Comparison of ENCODE assay signal across 16 mouse cellular contexts in genomic region chr19:33380825-33381224, GRCm38 (mm10).
"Had no signal": no experiment of that assay in that cellular context is flagged by ENCODE, and none has a peak within 500 bp of the region (broad histone marks: within the 10 kb centered on the region; RNA-seq: fewer than 3 reads in every experiment).

No protein-coding gene starts in this region.

- H3K27me3 ChIP-seq: limb, embryonic 12.5 days; liver, embryonic 13.5 days; lung, embryonic 15.5 days had no signal

- DNase-seq: kidney, adult 18-20 months; kidney, postnatal 10 days; kidney, postnatal 4 days; liver; liver, embryonic 13.5 days; liver, postnatal 0 days; lung, postnatal 14 days; right cerebral cortex, adult 18-20 months; right cerebral cortex, postnatal 25 days; thymus, postnatal 4 days had no signal

- H3K4me1 ChIP-seq: limb, embryonic 12.5 days; liver, embryonic 13.5 days; lung, embryonic 15.5 days; megakaryocyte, embryonic 14.5 days had no signal

- H3K9me3 ChIP-seq: limb, embryonic 12.5 days; liver, embryonic 13.5 days; lung, embryonic 15.5 days; megakaryocyte, embryonic 14.5 days had no signal

- H3K36me3 ChIP-seq: limb, embryonic 12.5 days; liver, embryonic 13.5 days; lung, embryonic 15.5 days had no signal

- H3K9ac ChIP-seq: limb, embryonic 12.5 days; liver, embryonic 13.5 days; liver, postnatal 0 days; lung, embryonic 15.5 days had no signal

- H3K4me3 ChIP-seq: layer of hippocampus, adult 2 months; limb, embryonic 12.5 days; liver, embryonic 13.5 days; lung, embryonic 15.5 days; megakaryocyte, embryonic 14.5 days had no signal

- H3K27ac ChIP-seq: layer of hippocampus, adult 2 months; limb, embryonic 12.5 days; liver, embryonic 13.5 days; lung, embryonic 15.5 days; macrophage; stomach, postnatal 0 days had no signal

- H3K4me2 ChIP-seq: limb, embryonic 12.5 days; liver, embryonic 13.5 days; lung, embryonic 15.5 days had no signal

- ATAC-seq: liver, postnatal 0 days had no signal
